Mouse (Mus musculus) cerebellum, postnatal 10 days (tissue): ENCODE measurements around the gene Rpf2.

Experiments used
- DNase-seq, 2 experiments: peaks; one replicate each; pipeline ENCODE4 v3.0.0; 2021; ENCODE audit warnings: mixed read lengths in 2 of 2

Rpf2 gene

DNA sequence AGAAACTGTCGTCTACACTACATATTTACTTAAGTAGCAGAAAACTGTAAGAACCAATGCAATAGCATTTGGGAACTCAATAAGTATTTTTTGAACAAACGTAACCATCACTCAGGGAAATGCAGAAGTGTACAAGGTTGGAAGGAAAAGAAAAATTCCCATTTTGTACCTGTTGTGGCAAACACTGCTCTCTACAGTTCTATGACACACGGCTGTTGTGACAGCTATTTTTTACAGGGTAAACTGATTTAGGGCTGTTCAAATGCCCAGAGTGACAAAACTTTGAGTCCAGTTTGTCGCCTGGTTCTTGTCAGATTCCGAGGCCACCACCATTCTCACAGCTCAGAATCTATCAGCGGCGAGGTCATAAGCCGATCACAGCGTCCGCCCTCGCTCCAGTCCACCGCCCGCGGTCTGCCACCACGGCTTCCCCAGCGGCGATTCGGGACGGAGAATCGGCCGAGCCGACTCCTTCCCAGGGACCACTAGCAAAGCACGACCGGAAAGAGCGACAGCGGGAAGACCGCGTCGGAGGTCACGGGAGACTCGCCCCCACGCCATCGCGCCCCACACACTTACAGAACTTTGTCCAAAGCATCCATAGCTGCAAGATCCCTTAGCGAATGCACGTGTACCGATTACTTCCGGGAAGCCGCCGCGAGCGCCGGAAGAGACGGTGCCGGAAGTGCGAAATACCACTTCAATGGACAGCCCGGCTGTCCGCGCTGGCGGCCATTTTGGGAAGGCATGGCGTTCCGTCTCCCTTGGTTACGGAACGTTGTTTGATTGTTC, at the start of gene Rpf2:
Gene Rpf2, minus strand, starts transcription at position 663 of the 792 bp plus-strand sequence.
- DNase-seq: peak; percentile 87 to 90

DNA sequence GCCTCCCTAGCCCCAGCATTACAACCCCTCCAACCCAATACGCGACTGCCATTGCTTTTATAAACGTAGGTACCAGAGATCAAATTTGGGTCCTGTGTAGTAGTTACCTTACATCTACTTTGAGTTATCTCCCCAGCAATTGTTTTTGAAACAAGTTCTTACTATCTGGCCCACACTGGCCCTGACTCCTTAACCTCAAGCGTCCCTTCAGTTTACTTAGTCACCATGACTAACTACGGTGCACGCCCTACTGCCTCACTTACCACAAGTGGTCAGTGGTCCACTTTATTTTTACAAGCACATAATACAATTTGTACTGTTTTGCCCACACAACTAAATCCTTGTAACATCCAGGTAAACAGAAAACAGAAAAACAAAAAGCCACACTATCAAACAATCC, 45.8 kb upstream of the Rpf2 start:
- DNase-seq: no peak

DNA sequence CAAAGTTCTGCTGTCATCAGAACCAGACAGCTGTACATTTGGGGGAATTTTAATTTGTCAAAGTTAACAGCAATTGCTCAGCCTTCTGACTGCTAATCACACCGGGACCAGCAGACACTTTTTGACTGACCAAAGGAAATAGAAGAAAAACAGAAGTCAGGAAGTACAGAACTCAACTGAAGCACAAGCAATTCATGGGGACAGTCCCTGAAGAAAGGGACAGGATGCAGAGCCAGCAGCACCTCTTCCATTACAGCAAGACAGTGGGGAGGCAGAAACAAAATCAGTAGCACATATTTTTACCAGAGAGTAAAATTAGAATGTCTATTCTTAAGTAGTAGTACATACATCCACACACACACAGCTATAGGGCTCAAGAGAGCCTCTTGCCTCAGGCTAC, 39.9 kb upstream of the Rpf2 start:
- DNase-seq: no peak

DNA sequence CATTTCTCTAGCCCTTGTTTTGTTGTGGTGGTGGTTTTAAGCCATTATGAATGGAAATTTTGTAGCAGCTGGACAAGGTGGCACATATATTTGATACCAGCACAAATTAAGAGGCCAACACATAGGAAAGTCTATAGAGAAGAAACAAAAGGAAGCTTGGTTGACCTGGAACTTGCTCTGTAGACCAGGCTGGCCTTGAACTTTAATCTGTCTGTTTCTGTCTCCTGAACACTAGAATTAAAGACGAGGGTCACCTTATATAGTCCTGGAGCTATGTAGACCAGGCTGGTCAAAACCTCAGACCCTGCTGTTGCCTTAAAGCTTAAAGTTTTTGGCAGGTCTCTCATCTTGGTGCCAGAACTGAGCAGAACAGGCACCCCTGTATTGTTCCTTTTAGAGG, 38.7 kb upstream of the Rpf2 start:
- DNase-seq: no peak

DNA sequence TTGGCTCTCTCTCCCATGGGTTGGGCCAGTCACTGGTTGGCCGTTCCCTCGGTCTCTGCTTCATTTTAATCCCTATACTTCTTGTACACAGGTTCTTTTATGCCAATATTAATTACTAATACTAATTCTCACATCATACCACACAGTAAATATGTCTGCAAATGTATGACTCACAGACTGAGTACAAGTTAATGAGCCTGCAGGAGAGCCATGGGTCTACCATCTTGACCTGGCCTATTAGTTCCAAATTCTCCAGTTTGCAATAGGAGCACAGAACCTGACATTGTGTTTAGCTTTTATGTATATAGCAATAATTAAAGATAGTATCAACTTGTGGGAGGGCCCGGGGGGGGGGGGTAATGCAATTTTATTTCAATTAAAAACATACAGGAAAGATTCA, 38.2 kb upstream of the Rpf2 start:
- no peak for DNase-seq

DNA sequence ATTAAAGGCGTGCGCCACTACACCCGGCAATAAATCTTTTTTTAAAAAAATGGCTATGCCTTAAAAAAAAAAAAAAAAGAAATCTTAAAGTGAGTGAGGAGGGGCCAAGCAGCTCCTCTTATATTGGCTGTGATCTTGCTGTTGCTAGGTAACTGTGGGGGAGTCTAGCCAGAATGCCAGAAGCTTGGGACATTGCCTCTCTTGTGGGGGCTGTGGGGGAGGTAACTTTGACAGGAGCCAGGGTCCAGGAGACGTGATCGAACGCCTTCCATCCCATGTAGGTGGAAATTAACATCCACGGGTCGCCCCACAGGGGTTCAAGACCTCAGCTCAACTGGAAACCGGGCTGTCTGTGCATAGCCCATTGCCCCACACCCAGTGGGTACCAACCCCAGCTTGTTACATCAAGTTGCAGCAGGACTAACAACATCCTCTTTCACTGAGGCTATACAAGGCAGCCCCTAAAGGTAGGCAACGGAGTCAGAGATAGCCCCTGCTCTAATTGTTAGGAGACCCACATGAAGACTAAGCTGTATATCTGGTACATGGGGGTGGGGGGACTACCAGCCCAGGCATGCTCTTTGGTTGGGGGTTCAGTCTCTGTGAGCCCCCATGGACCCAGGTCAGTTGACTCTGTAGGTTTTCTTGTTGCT, 37.5 kb upstream of the Rpf2 start:
- peak in 1 of 2 experiments; percentile 12 for DNase-seq

DNA sequence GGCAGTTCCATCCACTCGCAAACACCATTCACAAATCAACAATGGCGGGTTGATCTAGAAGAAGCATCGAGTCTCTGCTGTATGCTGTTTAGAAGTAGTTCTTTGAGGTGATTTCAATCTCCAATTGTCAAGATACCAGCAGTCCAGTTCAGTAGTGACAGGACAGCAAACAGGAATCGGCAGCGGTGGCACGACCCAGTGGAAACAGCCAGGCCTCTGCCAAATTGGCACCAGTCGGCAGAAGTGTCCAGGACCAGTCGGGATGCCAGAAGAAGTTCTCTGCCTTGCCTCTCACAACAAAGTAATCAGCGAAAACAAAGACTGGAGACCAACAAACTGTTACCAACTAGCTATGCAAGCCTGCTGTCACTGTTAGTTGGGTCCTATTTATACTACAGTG, 36.8 kb upstream of the Rpf2 start:
- no peak for DNase-seq

DNA sequence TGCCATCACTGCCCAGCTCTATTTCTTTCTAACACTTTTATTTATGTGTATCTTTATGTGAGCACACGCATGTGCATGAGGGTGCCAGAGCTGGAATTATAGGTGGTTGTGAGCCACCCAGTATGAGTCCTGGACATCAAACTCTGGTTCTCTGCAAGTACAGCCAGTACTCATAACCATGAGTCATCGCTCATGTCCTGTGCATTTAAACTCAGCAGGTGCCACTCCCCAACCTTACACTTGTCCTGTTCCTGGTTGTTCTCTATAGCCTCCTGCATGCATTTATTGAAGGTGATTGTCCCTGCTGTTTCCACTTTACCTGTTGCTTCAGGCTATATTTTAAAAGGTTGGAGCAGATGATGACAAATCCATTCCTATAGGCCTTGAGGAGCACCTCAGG, 34.7 kb upstream of the Rpf2 start:
- DNase-seq: no peak

DNA sequence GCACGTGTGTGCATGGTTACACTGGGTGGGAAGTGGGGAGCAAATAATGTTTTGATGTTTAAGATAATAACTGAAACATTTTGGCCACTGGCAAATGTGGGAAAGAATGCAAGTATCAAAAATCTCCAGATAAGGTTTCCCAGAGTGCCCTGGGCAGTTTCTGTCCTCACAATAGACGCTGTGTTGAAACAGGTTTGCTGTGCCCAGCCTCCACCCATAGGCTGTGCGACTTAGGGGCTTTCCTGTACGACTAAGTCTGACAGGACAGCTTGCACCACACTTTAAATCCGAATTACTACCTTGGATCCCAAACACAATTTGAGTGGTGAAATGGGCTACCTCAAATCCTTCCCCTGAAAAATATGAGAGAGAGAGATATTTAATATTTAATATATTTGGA, 31.5 kb upstream of the Rpf2 start:
- DNase-seq: no peak

DNA sequence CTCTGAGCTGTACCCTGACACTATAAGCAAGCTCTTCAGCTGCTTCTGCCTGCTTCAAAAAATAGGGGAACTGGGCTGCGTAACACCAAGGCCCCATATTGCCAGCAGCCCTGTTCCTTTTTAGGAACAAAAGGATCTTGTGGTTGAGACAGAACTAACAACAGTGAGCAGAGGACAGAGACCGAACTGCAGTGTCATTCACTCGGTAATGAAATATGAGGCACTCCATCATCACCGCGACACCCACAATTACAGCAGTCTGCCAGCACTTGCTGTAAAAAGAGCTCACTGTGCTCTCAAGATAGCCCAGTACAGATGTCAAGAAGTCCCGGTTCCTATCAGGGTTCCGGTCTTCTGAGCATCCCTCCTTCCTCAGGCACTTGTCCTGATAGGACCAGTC, 29.2 kb upstream of the Rpf2 start:
- DNase-seq: no peak

DNA sequence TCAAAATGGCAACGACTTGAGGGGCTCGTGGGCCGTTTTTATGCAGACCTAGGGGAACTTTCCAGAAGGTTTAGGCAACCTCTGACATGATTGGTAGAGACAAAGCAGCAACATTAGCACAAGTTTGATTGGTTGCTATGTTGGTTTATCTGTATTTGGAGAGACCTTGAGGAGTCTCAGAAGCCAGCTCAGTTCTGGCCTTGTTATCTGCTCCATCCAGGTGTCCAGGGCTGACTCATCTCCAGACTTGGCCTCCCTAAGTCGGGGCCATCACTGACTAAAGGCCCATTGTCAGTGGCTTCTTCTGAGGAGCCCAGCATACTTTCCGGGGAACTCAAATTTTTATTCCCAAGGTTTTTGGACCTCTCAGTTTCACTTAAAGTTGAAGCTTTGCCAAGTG, 27.1 kb upstream of the Rpf2 start:
- DNase-seq: no peak

DNA sequence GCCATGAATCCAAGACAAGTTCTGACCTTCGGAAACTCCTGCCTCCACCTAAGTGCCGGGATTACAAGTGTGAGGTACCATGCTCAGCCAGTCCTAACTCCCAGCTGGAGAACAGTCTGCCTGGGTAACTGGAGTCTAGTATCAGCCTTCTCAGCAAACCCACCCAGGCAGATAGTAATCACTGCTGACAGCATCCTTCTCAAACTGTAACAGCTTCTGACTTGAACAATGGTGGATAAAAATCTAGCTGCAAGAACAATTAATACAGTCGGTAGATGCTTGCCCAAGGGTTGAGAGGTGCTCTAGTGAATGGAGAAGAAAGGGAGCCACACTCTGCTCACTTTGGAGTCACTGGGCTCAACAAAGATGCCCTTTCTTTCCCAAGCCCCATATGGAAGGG, 24.4 kb upstream of the Rpf2 start:
- no peak for DNase-seq

DNA sequence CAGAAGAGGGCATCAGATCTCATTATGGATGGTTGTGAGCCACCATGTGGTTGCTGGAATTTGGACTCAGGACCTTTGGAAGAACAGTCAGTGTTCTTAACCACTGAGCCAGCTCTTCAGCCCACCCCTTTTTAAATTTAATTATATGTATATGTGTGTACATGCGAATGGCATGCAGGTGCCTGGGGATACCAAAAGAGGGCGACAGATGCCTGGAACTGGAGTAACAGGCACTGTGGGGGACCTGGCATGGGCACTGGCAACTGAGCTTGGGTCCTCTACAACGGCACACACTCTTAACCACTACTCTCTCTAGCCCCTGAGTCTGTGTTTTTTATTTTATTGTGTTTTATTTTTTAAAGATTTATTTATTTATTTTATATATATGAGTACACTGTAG, 18.1 kb upstream of the Rpf2 start:
- DNase-seq: no peak

DNA sequence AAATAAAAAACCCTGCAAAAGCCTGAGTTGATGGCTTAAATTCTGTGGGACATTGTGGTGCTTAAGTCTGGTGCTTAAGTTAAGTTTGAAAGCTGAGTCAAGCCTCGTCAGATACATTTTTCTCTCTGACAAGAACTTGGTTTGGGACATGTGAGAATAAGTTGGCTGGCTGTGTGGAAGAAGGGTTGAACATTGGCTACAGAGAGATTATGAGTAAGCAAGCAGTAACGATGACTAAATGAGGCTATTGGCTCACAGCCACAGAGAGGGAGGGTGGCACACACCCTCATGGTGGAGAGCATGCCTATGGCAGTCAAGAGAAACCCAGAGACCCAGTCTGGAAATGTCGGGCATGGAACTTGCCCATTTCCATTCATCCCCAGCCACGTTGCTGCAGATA, 16.9 kb upstream of the Rpf2 start:
- DNase-seq: no peak

DNA sequence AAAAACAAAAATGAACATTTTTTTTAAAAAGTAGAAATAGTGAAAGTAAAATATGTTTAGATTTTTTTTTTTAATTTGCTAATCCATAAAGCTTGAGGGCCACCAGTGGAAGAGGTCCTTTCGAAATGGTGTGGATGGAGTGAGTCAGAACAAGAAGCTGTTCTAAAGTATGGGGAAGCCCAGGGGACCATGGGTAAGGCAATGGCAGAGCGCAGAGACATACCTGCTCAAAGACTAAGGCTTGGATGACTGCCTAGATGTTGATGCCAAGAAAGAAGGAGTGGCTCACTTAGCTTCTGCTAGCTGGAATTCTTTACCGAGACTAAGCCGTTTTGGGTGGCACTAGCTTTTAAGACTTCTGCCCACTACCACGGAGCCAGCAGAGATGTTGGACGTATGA, 15.4 kb upstream of the Rpf2 start:
- no peak for DNase-seq

DNA sequence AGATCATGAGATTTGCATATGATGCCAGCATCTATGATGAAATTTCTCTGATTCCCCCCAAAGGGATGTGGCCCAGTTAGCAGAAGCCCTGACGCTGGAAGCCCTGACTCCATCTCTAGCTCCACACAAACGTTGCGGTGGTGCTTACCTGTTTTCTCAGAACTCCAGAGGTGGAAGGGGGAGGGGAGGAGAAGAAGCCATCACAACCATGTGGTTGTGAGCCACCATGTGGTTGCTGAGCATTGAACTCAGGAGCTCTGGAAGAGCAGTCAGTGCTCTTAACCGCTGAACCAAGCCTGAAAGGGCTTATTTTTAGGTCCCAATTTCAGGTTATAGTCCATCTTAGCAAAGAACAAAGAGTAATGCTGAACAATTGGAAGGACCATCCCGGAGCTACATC, 13.5 kb upstream of the Rpf2 start:
- DNase-seq: no peak

DNA sequence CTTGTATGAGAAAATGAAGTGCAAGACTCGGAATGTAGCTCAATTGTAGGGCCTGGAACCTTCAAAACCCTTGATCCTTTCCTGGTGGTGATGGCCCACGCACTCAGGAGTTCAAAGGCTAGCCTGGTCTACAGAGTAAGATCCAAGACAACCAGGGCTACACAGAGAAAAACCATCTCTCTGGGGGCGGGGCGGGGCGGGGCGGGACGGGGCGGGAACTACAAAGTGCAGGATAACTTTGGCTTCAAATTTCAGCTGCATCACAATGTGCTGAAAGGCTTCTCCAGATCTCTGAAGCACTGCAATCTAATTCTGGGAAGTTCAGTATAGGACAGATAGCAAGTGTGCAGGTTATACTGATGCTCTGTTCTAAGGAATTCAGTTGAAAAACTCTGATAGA, 12.7 kb upstream of the Rpf2 start:
- DNase-seq: no peak

DNA sequence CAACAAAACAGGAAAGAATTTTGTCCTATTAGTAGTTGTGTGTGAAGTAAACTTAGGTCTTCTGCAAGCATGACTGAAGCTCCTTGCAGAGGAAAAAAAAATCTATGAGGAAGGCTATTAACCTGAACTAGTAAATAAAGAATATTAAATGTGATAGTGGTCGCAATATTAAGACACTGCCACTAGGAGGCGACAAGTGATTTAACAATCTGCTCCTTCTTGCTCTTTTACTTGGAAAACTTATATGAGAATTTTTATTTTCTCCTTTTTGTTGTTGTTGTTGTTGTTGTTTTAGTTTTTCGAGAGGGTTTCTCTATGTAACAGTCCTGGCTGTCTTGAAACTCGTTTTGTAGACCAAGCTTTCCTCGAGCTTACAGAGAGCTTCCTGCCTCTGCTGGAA, 12.1 kb upstream of the Rpf2 start:
- DNase-seq: peak; percentile 65 to 72

DNA sequence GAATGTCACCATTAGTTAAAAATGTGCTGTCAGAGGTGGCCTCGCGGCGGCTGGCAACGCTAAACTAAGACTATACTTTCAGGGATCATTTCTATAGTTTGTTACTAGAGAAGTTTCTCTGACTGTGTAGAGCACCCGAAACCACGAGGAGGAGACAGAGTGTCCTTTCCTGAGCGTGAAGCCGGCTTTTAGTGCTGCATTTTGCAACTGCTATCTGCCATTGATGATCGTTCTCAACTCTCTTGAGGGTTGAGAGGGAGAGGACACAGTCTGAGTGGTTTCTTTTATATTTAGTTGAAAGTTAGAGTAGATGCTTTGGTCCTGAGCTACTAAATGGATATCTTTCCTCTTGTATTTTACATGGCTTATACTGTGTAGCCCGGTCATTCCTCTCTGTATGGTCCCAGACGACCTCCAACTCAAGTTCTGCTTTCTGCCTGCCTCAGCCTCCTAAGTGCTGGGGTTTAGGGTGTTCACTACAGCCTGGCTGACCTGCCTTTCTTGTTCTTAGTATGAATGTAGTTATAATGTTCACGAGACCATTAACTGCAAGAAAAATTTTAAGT, 11.6 kb upstream of the Rpf2 start:
- peak; percentile 75 to 76 for DNase-seq

DNA sequence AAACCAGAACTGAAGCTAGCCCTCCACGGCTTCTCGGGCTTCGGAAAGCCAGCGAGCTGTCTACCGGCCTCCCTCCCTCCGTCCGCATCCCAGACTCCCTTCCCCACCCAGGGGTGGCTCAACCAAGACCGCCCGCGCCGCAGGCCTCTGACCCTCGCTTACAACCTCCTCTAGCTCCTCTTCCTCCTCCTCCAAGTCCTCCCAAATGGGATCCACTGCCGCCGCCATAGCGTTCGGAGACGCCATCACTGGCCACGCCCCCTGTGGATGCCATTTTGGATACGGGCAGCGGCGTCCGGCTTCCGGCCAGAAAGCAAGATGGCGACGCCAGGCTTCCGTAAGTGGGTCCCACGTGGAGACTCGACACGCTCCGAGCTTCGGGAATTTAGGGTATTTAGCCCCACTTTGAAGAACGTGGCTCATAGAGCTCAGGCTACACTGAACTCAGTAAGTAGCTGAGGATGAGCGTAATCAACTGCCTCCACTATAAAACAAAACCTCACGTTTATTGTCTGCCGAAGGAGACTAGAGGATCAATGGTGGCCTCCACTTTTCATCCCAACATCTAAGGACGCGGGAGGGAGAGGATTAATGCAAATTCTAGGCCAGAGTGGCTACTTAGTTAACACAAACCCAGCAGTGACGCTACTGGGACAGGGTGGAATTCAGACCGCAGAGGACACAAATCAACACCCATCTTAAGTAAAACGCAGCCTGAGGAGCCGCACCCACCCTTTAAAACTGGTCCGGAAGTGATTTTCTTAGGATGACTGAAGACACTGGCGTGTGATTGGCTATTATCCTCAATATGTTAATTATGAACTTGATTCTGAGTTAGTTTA, 10.8 kb upstream of the Rpf2 start, which contains the start of gene Gtf3c6:
Gene Gtf3c6, minus strand, starts transcription at position 695 of the 842 bp plus-strand sequence.
- DNase-seq: peak; percentile 99

DNA sequence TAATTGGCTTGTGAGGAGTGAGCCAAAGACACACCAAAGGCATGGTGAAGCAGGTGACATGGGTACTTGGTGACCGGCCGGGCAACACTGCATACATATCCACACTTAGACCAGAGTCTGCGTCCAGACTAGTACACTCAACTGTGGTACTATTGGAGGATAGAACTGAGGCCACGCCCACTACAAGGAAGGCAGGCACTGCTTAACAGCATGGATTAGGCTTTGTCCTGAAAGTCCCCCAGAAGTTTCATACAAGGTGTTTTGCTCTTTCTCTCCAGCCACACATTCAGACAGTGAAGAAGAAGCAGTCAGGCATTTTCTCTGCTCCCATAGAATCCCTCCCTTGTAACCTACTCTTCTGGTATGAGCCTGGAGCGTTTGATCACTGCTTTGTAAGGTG, 9.9 kb upstream of the Rpf2 start:
- DNase-seq: peak; percentile 65 to 76

DNA sequence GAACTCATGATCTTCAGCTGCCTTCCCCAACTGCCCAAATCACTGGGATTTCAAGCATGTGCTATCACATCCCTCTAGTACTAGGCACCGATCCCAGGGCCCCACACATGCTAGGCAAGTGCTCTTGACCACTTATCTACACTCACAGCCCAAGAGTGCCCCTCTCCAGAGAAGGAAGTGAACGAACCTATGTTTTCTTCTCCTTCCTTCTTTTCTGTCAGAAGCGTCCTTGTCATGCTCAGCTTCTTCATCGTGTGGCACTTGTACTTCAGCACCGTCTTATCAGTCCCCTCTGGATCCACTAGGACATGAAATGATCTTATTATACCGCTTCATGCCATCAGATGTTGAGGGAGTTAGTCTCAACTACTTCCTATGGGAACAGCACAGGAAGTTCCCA, 4.1 kb upstream of the Rpf2 start:
- DNase-seq: no peak

DNA sequence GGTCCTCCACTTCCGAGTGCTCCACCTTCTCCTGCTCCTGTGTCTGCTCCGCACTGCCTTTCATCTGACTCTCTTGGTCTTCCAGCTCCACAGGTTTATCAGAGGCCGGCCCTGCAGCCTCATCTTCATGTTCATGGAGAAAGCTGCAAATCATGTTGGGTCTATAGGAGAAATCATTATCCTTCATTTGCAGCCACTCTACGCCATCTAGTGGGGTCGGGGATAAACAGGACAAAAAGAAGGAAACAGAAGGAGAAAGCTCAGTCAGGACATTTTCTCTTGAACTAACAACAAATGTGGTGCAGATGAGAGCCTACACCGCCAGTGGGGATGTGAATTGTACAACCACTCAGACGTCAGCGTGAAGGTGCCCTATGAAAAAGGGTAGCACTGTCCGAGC, 2.8 kb upstream of the Rpf2 start:
- peak; percentile 41 to 42 for DNase-seq
